In genomic region chr5:52560240-52560639, GRCm38 (mm10) we compare ENCODE assay signal across 13 mouse cellular contexts. TPM values are rescaled to one million over a fixed set of nuclear protein-coding genes. Genes with fewer than 3 reads are reported as not detected.
DNase-seq lines count a peak whose midpoint lies in the region; ATAC-seq lines count a peak whose summit lies in the region.
"Had no signal": no experiment of that assay in that cellular context is flagged by ENCODE, and none has a peak within 500 bp of the region (broad histone marks: within the 10 kb centered on the region; RNA-seq: fewer than 3 reads in every experiment).

No protein-coding gene starts in this region.

- no peak overlapping the region for H3K9ac ChIP-seq in heart, embryonic 12.5 days
- H3K9ac ChIP-seq in heart, embryonic 15.5 days: no peak overlapping the region
- no peak overlapping the region for H3K9ac ChIP-seq in forebrain, embryonic 15.5 days (replicated peaks)
- H3K9ac ChIP-seq: liver, embryonic 13.5 days; neural tube, embryonic 12.5 days had no signal

- DNase-seq in heart, adult 18-20 months: peak; percentile 46 to 62
- DNase-seq in gastrocnemius, postnatal 14 days: peak; percentile 42
- DNase-seq in lung, postnatal 25 days (ENCODE audit: low spot score): peak; percentile 23
- DNase-seq in layer of hippocampus, adult 9-11 months: no peak
- DNase-seq: liver, embryonic 13.5 days; thymus, postnatal 4 days had no signal

- H3K4me3 ChIP-seq in heart, embryonic 12.5 days: no peak overlapping the region
- no peak overlapping the region for H3K4me3 ChIP-seq in heart, embryonic 15.5 days
- no peak overlapping the region for H3K4me3 ChIP-seq in forebrain, embryonic 15.5 days
- H3K4me3 ChIP-seq: erythroblast, embryonic 14.5 days; liver, embryonic 13.5 days; neural tube, embryonic 12.5 days had no signal

- H3K36me3 ChIP-seq in heart, embryonic 12.5 days: no peaks in the 10 kb centered on the region
- H3K36me3 ChIP-seq in heart, embryonic 15.5 days: no peaks in the 10 kb centered on the region
- no peaks in the 10 kb centered on the region for H3K36me3 ChIP-seq in forebrain, embryonic 15.5 days
- H3K36me3 ChIP-seq: liver, embryonic 13.5 days; neural tube, embryonic 12.5 days had no signal

- H3K4me1 ChIP-seq in heart, embryonic 12.5 days (replicated peaks): no peaks in the 10 kb centered on the region; the same call in 1 of the 2 replicates
- peaks cover 21% of the 10 kb centered on the region for H3K4me1 ChIP-seq in heart, embryonic 15.5 days (replicated peaks)
- H3K4me1 ChIP-seq in forebrain, embryonic 15.5 days: peaks cover 2% of the 10 kb centered on the region; the same call in 1 of the 2 replicates
- H3K4me1 ChIP-seq: liver, embryonic 13.5 days had no signal

- H3K4me2 ChIP-seq in heart, embryonic 12.5 days: no peak overlapping the region
- 0 out of 2 replicates have a peak overlapping the region, but pooled peaks have one; percentile 8 for H3K4me2 ChIP-seq in heart, embryonic 15.5 days
- H3K4me2 ChIP-seq in forebrain, embryonic 15.5 days (replicated peaks): no peak overlapping the region
- H3K4me2 ChIP-seq: liver, embryonic 13.5 days; midbrain, embryonic 11.5 days; neural tube, embryonic 12.5 days had no signal

- ATAC-seq in heart, embryonic 12.5 days (ENCODE audit: insufficient number of reproducible peaks, low FRiP score): no peak
- ATAC-seq in heart, embryonic 15.5 days (replicated peaks; ENCODE audit: insufficient number of reproducible peaks, insufficient read depth, low FRiP score, low read depth): peak; percentile 58; the same call in 1 of the 2 replicates
- ATAC-seq in forebrain, embryonic 15.5 days (replicated peaks): no peak

- peaks cover 15% of the 10 kb centered on the region for H3K27me3 ChIP-seq in heart, embryonic 12.5 days (replicated peaks)
- peaks cover 10% of the 10 kb centered on the region; the same call in 1 of the 2 replicates for H3K27me3 ChIP-seq in heart, embryonic 15.5 days
- 0 out of 2 replicates have a peak, but pooled peaks cover 5% of the 10 kb centered on the region for H3K27me3 ChIP-seq in forebrain, embryonic 15.5 days
- H3K27me3 ChIP-seq: neural tube, embryonic 12.5 days had no signal

- WGBS in heart, embryonic 12.5 days: 68% methylated on average over 8 of the region's 8 CpGs
- 56% methylated on average over 8 of the region's 8 CpGs for WGBS in heart, embryonic 15.5 days
- WGBS in forebrain, embryonic 15.5 days: 84% methylated on average over 8 of the region's 8 CpGs

- intact Hi-C loops in gastrocnemius, postnatal 14 days (cut with DNase I; ENCODE audit: low total_unique reads): no loop called here

- no peaks in the 10 kb centered on the region for H3K9me3 ChIP-seq in heart, embryonic 12.5 days (replicated peaks)
- H3K9me3 ChIP-seq in heart, embryonic 15.5 days (replicated peaks): no peaks in the 10 kb centered on the region
- H3K9me3 ChIP-seq in forebrain, embryonic 15.5 days: no peaks in the 10 kb centered on the region
- H3K9me3 ChIP-seq: liver, embryonic 13.5 days; neural tube, embryonic 12.5 days had no signal

- no peak overlapping the region for H3K27ac ChIP-seq in heart, embryonic 12.5 days (ENCODE audit: poor library complexity, severe bottlenecking)
- peak overlapping the region; percentile 25; the same call in 1 of the 2 replicates for H3K27ac ChIP-seq in heart, embryonic 15.5 days
- H3K27ac ChIP-seq in forebrain, embryonic 15.5 days (replicated peaks): no peak overlapping the region
- H3K27ac ChIP-seq: kidney, postnatal 0 days; liver, embryonic 13.5 days; neural tube, embryonic 12.5 days had no signal

RNA-seq across cellular contexts. Expression of gene Lgi2, which starts 6.0 kb away (rescaled TPM):
- under 1 TPM; 0.54 to 0.57 TPM for total RNA-seq in heart, adult 18-20 months (2021)
- 3.8 TPM in 2 replicates for polyA plus RNA-seq in heart, embryonic 12.5 days (2016; fragmentation: Nextera tagmentation; extraction: Ambion mirVana)
- total RNA-seq in gastrocnemius, postnatal 14 days (2021): 1 to 10 TPM; 2.6 to 3.5 TPM
- 1.7 and 2.7 TPM in 2 replicates for polyA plus RNA-seq in heart, embryonic 15.5 days (2015; fragmentation: Nextera tagmentation; extraction: Ambion mirVana)
- 1.9 TPM in 2 replicates for polyA plus RNA-seq in forebrain, embryonic 15.5 days (2015; fragmentation: Nextera tagmentation; extraction: Ambion mirVana)
- polyA plus RNA-seq: erythroblast, embryonic 14.5 days had no signal
